Mouse (Mus musculus) limb, embryonic 10.5 days (tissue): Measurements from ENCODE around the gene Spaca4. TPM values are rescaled to one million over a fixed set of nuclear protein-coding genes. Genes with fewer than 3 reads are reported as not detected.
A peak's percentile ranks its signal among the peaks of the same experiment; 100 is the strongest.

Source experiments
- DNase-seq: peaks from one replicate; pipeline ENCODE4 v3.0.0-alpha.2; 2017; ENCODE audit warnings: low spot score
- H3K27ac ChIP-seq: fragments of 300-500 bp; sonication (generic); 2 replicates; pipeline ENCODE4 v1.5.1; 2016; ENCODE audit warnings: mild to moderate bottlenecking
- H3K27me3 ChIP-seq: fragments of 300-500 bp; sonication (generic); 2 replicates; pipeline ENCODE4 v1.6.1; 2016; ENCODE audit warnings: low read depth, mild to moderate bottlenecking; ENCODE audit not compliant: poor library complexity, severe bottlenecking
- H3K36me3 ChIP-seq: fragments of 300-500 bp; sonication (generic); 2 replicates; pipeline ENCODE4 v1.6.1; 2016; ENCODE audit warnings: mild to moderate bottlenecking, moderate library complexity
- H3K4me1 ChIP-seq: fragments of 300-500 bp; sonication (generic); 2 replicates; pipeline ENCODE4 v1.6.1; 2016
- H3K4me3 ChIP-seq: fragments of 300-500 bp; sonication (generic); 2 replicates; pipeline ENCODE4 v1.5.1; 2016; ENCODE audit warnings: mild to moderate bottlenecking, moderate library complexity
- H3K9me3 ChIP-seq: fragments of 300-500 bp; sonication (generic); replicated peaks from 2 replicates; pipeline ENCODE4 v1.6.1; 2016; ENCODE audit warnings: mild to moderate bottlenecking
- WGBS: fragments of 180-500 bp; shearing (Covaris S2); methylation state at CpG from one replicate; pipeline ENCODE4 v1.1.7; 2016; 5-methylcytosine and 5-hydroxymethylcytosine counted together
- polyA plus RNA-seq: library from polyadenylated mRNA; unstranded; fragments of >200 nt; fragmentation: Nextera tagmentation; extraction: Ambion mirVana; gene quantifications from 2 replicates; pipeline ENCODE4 v1.2.1, GENCODE M21; 2016

The Spaca4 gene
- polyA plus RNA-seq, 1 experiment from 2014 or later: not detected

DNA sequence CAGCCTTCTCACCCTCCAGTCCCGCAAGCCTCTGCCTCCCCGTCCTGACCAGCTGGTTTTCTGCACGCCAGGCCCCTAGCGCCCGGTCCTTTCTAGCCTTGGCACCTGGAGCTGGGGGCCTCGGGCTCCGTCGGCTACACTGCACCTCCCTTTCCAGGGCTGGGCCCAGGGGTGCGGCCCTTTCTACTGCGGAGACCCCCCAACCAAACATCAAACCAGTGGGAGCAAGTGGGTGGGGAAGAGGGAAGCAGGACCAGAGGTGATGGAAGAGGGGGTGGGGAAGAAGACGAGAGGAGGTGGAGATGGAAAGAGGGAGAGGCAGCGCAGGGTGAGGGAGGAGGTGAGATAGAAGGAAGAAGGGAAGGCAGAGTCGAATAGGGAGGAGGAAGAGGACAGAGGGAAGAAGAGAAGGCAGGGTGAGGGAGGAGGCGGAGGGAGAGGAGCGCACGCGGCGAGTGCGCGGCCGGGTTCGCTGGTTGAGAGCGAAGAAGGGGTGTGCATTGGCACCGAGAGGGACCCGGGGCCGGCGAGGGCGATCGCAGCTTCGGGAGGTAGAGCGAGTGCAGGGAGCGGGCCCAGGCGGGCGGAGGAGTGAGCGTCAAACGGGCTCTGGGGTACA lies 26.0 kb downstream of the Spaca4 start, which contains the start of gene Car11:
Gene Car11 (plus strand): TSS at position 321 of the 619 bp plus-strand sequence.
- H3K9me3 ChIP-seq: no peaks in the 10 kb centered on the region
- peak within 1 kb of the TSS; percentile 51 for H3K4me3 ChIP-seq
- H3K27me3 ChIP-seq: peaks cover 40% of the 10 kb centered on the region
- H3K36me3 ChIP-seq: no peaks in the 10 kb centered on the region
- WGBS: 1% methylated on average over 36 of the region's 36 CpGs
- no peak for DNase-seq
- peak within 1 kb of the TSS; percentile 72 for H3K27ac ChIP-seq
- H3K4me1 ChIP-seq: peaks cover 51% of the 10 kb centered on the region

DNA sequence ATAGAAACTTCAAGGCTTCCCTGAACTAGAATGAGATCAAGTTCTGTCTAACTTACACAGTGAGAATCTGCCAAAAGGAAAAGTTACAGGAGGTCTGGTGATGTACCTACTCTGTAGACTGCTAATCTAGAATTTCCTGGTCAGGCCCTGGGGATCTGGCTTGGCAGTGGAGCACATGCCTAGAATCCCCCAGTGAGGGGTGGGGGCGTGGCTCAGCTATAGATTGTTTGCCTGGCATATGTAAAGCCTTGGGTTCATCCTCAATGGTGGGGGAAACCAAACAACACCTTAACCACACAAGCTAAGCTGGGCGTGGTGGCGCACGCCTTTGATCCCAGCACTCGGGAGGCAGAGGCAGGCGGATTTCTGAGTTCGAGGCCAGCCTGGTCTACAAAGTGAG lies 27.7 kb downstream of the Spaca4 start:
- Histone ChIP-seq H3K36me3 (no peaks in the 10 kb centered on the region), H3K9me3 (no peaks in the 10 kb centered on the region), H3K27ac (no peak overlapping the region), H3K4me1 (peaks cover 46% of the 10 kb centered on the region), H3K27me3 (peaks cover 40% of the 10 kb centered on the region), H3K4me3 (no peak overlapping the region)
- DNase-seq: no peak
- WGBS: 87% methylated on average over 7 of the region's 7 CpGs

DNA sequence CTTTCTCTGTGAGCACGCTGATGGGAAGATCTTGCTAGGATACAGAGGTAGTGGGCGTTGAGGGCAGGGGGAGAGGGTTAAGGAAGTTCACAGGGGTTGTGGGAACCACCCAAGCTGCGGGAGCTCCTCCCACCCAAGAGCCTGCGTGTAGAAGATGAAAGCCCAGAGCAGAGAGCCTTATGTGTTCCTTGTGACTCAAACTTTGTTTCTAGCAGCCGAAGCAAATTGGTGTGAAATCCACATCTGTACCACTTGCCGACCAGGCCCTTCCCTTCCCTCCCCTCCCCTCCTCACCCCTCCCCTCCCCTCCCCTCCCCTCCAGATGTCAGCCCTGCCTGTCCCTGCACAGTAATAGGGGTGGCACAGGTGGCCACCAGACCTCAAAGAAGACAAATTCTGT lies 30.5 kb downstream of the Spaca4 start:
- Histone ChIP-seq H3K27me3 (peaks cover 25% of the 10 kb centered on the region), H3K9me3 (no peaks in the 10 kb centered on the region), H3K36me3 (no peaks in the 10 kb centered on the region), H3K4me1 (peaks cover 39% of the 10 kb centered on the region), H3K4me3 (no peak overlapping the region), H3K27ac (peak overlapping the region; percentile 76)
- WGBS: 14% methylated on average over 6 of the region's 6 CpGs
- peak; percentile 76 for DNase-seq

DNA sequence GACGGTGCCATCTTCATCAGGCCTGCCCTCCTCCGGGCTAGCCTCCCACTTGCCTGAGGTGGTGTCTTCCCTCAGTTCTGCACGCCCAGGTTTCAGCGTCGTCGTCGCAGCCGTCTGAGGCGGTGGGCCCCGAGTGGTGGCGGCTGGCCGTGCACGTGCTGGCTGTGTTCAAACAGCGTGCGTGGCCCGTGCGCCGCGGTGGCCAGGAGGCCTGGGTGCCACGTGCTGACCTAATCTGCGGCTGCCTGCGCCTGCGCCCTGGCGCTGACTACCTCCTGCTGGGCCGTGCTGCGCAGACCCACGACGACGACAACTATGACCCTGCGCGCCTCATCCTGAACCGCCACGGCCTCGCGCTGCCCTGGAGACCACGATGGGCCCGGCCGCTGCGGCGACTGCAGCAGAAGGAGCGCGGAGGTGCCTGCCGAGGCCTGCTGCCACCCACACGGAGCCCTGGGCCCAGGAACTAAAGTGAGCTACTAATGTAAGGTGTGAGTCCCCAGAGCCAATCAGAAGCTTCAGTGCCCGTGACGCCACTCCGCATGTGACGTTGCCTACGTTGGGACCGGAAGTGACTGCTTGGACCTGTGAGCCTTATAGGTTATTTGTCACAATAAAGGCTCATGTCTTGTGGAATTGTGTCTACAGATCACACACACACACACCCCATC lies 31.6 kb downstream of the Spaca4 start, which contains the start of gene Sec1:
Gene Sec1 (minus strand): TSS at position 482 of the 671 bp plus-strand sequence.
- Histone ChIP-seq H3K27ac (peak within 1 kb of the TSS; percentile 76), H3K4me3 (no peak within 1 kb of the TSS), H3K9me3 (no peaks in the 10 kb centered on the region), H3K4me1 (peaks cover 30% of the 10 kb centered on the region), H3K36me3 (no peaks in the 10 kb centered on the region), H3K27me3 (peaks cover 14% of the 10 kb centered on the region)
- WGBS: 90% methylated on average over 50 of the region's 50 CpGs
- DNase-seq: no peak

DNA sequence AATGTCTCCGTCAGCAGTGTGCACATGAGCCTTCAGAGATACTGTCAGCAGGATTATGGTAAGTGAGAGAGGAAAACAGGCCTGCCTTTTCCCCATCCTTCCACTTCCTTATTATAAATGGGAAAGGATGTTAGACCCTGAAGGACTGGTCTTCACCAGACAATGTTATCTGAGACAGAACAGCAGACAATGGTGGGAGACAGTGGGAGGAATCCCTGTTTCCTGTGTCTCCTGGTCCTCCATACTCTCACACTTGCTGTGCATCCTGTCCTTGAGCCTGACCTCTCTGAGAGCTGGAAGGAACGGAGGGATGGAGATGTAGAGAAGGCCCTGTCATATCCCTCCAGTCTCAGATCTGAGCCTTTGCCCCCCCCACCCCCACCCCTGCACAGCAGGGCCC lies 33.2 kb downstream of the Spaca4 start:
- H3K36me3 ChIP-seq: no peaks in the 10 kb centered on the region
- 85% methylated on average over 2 of the region's 2 CpGs for WGBS
- H3K4me3 ChIP-seq: no peak overlapping the region
- no peak for DNase-seq
- 0 out of 2 replicates have a peak overlapping the region, but pooled peaks have one; percentile 30 for H3K27ac ChIP-seq
- peaks cover 33% of the 10 kb centered on the region for H3K4me1 ChIP-seq
- no peaks in the 10 kb centered on the region for H3K9me3 ChIP-seq
- H3K27me3 ChIP-seq: no peaks in the 10 kb centered on the region

DNA sequence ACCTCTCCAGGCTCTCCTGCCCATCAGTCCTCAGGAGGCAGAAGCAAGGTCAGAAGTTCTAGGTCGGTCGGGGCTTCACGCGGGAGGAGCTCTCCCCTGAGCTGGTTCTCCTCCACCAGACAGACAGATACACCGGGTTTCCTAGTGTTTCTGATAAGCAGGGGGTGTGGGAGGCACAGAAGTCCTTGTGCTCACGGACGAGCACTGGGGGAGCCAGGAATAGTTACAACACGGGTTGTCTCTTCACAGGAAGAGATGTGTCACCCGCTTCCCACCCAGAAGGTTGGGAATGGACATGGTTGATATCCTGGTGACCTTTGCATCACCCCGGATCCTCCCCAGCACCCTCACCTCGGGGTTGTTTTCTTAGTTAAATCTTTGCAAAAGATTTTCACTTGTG lies 35.8 kb downstream of the Spaca4 start:
- no peak overlapping the region for H3K4me3 ChIP-seq
- H3K36me3 ChIP-seq: no peaks in the 10 kb centered on the region
- peaks cover 41% of the 10 kb centered on the region for H3K4me1 ChIP-seq
- DNase-seq: no peak
- H3K9me3 ChIP-seq: no peaks in the 10 kb centered on the region
- no peak overlapping the region for H3K27ac ChIP-seq
- WGBS: 82% methylated on average over 11 of the region's 11 CpGs
- H3K27me3 ChIP-seq: no peaks in the 10 kb centered on the region

DNA sequence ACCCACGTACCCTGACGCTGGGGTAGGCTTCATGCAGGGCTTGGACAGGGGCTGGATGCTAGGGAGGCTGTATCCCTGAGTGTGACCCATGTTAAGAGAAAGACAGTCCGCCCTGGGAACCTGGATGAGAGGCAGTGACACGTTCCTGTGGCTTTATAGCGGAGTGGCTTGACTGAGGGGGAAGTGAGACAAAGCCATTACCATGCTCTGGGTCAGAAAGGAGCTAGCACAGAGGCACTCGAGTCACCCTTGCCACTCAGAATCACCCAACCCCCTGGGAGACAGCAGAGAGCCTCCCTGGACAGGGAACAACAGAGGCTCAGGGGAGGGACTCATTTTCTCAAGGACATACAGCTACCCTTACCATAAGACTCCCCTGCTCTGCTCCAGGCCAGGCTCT lies 36.5 kb downstream of the Spaca4 start:
- H3K4me1 ChIP-seq: peaks cover 38% of the 10 kb centered on the region
- H3K27me3 ChIP-seq: no peaks in the 10 kb centered on the region
- H3K9me3 ChIP-seq: no peaks in the 10 kb centered on the region
- DNase-seq: no peak
- WGBS: 61% methylated on average over 6 of the region's 6 CpGs
- peak overlapping the region; percentile 7; the same call in 1 of the 2 replicates for H3K27ac ChIP-seq
- no peak overlapping the region for H3K4me3 ChIP-seq
- no peaks in the 10 kb centered on the region for H3K36me3 ChIP-seq

DNA sequence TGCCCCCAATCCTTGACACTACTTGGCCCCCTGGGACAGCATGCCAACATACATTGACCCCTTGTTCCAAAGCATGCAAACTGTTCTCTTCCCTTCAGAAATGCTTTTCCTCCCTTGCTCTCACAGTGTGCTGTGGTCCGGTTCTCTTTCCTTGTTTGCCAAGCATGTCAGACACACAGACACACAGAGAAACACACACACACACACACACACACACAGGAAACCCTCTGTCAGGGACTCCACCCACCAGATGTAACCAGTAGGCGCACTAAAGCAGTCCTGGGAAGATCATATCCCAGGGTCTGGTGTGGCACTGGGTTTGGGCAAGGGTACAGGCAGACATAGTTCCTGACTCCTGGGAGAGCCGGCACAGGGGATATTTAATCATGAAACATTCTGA lies 38.8 kb downstream of the Spaca4 start:
- H3K4me1 ChIP-seq: peaks cover 54% of the 10 kb centered on the region
- H3K9me3 ChIP-seq: no peaks in the 10 kb centered on the region
- no peaks in the 10 kb centered on the region for H3K36me3 ChIP-seq
- DNase-seq: no peak
- no peak overlapping the region for H3K4me3 ChIP-seq
- 89% methylated on average over 3 of the region's 3 CpGs for WGBS
- no peak overlapping the region; the same call in 1 of the 2 replicates for H3K27ac ChIP-seq
- no peaks in the 10 kb centered on the region for H3K27me3 ChIP-seq

DNA sequence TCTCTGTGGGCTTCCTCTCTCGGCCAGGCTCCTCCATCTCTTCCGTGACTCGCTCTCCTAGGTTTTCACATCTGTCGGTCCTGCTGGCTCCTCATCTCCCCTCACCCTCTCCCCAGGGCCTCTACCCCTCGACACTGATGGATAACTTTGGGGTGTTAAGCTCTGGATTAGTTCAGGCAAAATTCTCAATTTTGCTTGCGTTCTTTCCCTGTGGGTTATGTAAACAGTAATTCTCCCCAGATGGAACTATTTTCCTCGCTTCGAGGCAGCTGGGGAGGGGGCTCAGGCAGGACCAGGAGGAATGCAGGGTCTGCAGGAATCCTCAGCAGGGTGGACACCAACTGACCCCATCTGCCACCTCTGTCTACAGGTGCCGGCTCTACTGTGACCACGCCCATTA lies 39.8 kb downstream of the Spaca4 start:
- Histone ChIP-seq H3K4me1 (peaks cover 54% of the 10 kb centered on the region), H3K9me3 (no peaks in the 10 kb centered on the region), H3K27me3 (no peaks in the 10 kb centered on the region), H3K27ac (peak overlapping the region; percentile 54), H3K36me3 (no peaks in the 10 kb centered on the region), H3K4me3 (peak overlapping the region; percentile 9; the same call in 1 of the 2 replicates)
- 39% methylated on average over 10 of the region's 10 CpGs for WGBS
- no peak for DNase-seq

DNA sequence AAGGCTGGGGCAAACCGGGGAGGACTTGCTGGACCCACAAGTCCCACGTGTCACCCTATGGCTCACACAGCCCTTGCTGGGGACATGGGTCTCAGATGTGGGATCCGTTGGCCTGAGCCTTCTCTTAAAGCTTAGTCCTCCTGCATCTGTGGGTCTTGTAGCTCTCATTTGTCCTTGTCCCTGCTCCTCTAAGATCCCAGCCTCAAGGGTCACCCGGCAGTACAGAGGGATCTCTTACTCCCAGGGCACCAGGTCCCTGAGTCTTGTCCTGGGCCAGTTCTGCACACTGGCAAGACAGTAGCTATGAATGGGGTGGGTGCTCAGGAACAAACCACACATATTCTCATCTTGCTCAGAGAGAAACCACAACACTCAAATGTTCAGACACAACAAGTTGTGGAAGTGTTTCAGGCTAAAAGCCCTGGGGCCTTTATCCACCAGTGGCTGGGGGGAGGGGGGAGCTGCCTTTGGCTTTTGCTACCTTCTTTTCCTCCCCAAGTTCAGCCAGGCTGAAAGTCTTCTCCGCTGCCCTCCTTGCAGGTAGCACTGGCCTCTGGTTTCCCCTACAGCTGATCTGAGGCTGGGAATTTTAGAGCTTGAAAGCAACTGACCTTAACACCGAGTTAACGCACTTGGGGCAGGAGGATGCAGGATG lies 42.1 kb downstream of the Spaca4 start, which contains the start of gene Ntn5:
Gene Ntn5 (plus strand): TSS at position 627 of the 655 bp plus-strand sequence.
- no peaks in the 10 kb centered on the region for H3K36me3 ChIP-seq
- peak within 1 kb of the TSS; percentile 20; the same call in 1 of the 2 replicates for H3K4me3 ChIP-seq
- no peak for DNase-seq
- H3K9me3 ChIP-seq: no peaks in the 10 kb centered on the region
- peak within 1 kb of the TSS; percentile 84 for H3K27ac ChIP-seq
- H3K4me1 ChIP-seq: peaks cover 43% of the 10 kb centered on the region
- H3K27me3 ChIP-seq: no peaks in the 10 kb centered on the region
- 72% methylated on average over 7 of the region's 7 CpGs for WGBS

DNA sequence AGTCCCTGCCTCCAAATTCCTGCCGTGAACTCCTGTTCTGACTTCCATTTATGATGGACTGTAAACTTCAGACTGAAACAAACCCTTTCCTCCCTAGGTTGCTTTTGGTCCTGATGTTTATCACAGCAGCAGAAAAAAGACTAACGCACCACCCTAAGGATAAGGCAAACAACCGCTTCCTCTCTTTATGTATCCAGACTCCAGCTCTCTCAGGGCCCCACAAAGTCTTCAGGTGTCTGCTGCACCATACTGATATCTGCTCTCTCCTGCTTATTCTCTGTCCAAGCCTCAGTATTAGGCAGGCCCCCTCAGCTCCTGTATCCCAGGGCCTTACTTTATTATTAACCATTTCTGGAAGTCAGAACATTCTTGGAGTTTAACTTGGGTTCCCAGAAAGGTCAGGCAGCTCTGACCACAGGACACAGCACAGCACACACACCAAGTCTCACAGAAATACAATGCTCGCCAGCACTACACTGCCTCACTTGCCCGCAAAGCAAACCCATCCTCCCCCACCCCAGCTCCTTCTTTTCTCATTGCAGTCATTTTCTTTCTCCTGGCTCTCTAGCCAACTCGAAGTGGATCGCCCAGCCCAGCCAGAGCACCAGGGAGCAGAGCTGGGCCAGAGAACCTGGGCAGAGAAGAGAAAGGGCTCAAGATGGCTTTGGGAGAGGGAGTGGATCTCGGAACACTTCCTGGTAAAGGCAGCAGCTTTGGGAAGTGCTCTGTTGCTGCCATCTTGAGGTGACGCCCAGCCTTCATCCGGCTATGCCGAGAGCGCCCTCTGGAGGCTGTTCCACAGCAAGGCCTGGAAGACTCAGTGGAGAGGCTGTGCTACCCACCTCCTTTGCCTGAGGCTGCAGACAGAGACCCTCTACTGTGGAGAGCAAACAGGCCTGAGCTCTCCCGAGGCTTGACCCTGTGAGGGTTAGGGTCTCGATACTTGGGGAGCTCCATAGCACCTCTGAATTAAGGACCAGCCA lies 43.2 kb downstream of the Spaca4 start:
- Histone ChIP-seq H3K4me1 (peaks cover 43% of the 10 kb centered on the region), H3K4me3 (peak overlapping the region; percentile 20; the same call in 1 of the 2 replicates)
- 31% methylated on average over 14 of the region's 14 CpGs for WGBS

DNA sequence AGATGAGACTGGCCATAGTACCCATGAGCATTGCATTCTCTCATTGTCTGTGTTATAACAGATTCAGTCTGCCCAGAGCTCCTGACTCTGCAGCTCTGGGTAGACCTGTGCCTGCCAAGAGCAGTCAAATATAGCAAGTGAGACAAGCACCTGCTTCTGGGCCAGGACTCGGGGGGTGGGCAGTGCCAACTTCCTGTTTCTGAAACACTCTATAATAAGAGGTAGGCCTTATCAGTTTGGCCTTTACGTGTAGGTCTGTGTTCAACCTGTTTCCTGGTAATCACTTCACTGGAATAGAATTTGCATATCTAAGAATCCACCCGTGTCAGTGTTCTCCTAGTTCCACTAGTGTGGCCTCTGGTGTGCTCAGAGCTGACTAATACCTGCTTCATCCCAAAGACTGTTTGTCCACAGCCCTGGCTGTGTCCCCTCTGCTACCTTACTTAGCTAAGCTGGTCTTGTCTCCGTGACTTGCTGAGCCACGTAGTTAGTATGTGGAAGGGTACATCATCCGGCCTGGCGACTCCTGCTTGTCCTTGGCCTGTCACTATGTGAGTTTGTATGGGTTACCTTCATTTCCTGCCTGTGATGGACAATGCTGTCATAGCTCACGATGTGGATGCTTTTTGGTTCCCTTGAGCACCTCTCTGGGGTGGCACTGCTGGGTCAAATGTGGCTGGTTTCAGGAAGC lies 44.4 kb downstream of the Spaca4 start:
- Histone ChIP-seq H3K36me3 (no peaks in the 10 kb centered on the region), H3K27me3 (no peaks in the 10 kb centered on the region), H3K4me3 (no peak overlapping the region), H3K9me3 (no peaks in the 10 kb centered on the region), H3K27ac (no peak overlapping the region), H3K4me1 (peaks cover 38% of the 10 kb centered on the region)
- DNase-seq: no peak
- 86% methylated on average over 8 of the region's 8 CpGs for WGBS

More for the DNA sequence above, 43.2 kb downstream of the Spaca4 start:
- Histone ChIP-seq H3K9me3 (no peaks in the 10 kb centered on the region), H3K27me3 (no peaks in the 10 kb centered on the region), H3K27ac (peak overlapping the region; percentile 84), H3K36me3 (no peaks in the 10 kb centered on the region)
- peak; percentile 96 for DNase-seq
